Mouse (Mus musculus): ENCODE measurements around the gene Zfp941.

GRCm38 (mm10) chr7:140835758-140836087 is 13.7 kb upstream of the Zfp941 start:
- no peak for TF ChIP-seq CTCF (IDR thresholded peaks at IDR 0.05; ENCODE audit: low read depth)
- TF ChIP-seq EP300 (IDR thresholded peaks at IDR 0.05; ENCODE audit: low read depth): no peak

Data from liver, postnatal 0 days (tissue).